Mouse (Mus musculus): ENCODE measurements around the gene Sars. TPM values are rescaled to one million over a fixed set of nuclear protein-coding genes. Genes with fewer than 3 reads are reported as not detected.

Gene Sars
- total and polyA plus RNA-seq, 3 experiments, result 24.1 to 83.4 (median 69.4) TPM

GRCm38 (mm10) chr3:108398281-108398680 lies 46.7 kb downstream of the Sars start:
- H3K4me3 ChIP-seq, result no peak overlapping the region
- TF ChIP-seq CTCF (IDR thresholded peaks at IDR 0.05) (no peak), EP300 (IDR thresholded peaks at IDR 0.05; ENCODE audit: insufficient read depth, low read depth, low read length) (no peak), POLR2A (IDR thresholded peaks at IDR 0.05; ENCODE audit: insufficient read depth, low read depth, low read length) (no peak)
- H3K27ac ChIP-seq, result no peak overlapping the region
- no peak for DNase-seq
- intact Hi-C loops (cut with DNase I), result no loop called here
- H3K79me2 ChIP-seq (replicated peaks; ENCODE audit: control insufficient read depth, insufficient read depth, low read length), result no peaks in the 10 kb centered on the region
- no peak overlapping the region for H3K9ac ChIP-seq (ENCODE audit: low read depth, low read length)
- H3K4me1 ChIP-seq (ENCODE audit: control insufficient read depth, insufficient read depth, low read length), result no peaks in the 10 kb centered on the region
- no peaks in the 10 kb centered on the region for H3K27me3 ChIP-seq (ENCODE audit: control insufficient read depth, insufficient read depth, low read length)
- no peaks in the 10 kb centered on the region for H3K36me3 ChIP-seq (ENCODE audit: control insufficient read depth, insufficient read depth, low read length)
- 90% methylated on average over 9 of the region's 9 CpGs for WGBS

GRCm38 (mm10) chr3:108392793-108393192 lies 52.2 kb downstream of the Sars start:
- TF ChIP-seq POLR2A (IDR thresholded peaks at IDR 0.05; ENCODE audit: insufficient read depth, low read depth, low read length), result no peak
- TF ChIP-seq CTCF (IDR thresholded peaks at IDR 0.05), result no peak
- TF ChIP-seq EP300 (IDR thresholded peaks at IDR 0.05; ENCODE audit: insufficient read depth, low read depth, low read length), result no peak
- H3K36me3 ChIP-seq (ENCODE audit: control insufficient read depth, insufficient read depth, low read length), result no peaks in the 10 kb centered on the region
- no peak for DNase-seq
- H3K27me3 ChIP-seq (ENCODE audit: control insufficient read depth, insufficient read depth, low read length), result no peaks in the 10 kb centered on the region
- intact Hi-C loops (cut with DNase I), result no loop called here
- no peak overlapping the region for H3K27ac ChIP-seq
- no peak overlapping the region for H3K4me3 ChIP-seq
- WGBS, result 61% methylated on average over 15 of the region's 15 CpGs
- no peaks in the 10 kb centered on the region for H3K79me2 ChIP-seq (replicated peaks; ENCODE audit: control insufficient read depth, insufficient read depth, low read length)
- no peak overlapping the region for H3K9ac ChIP-seq (ENCODE audit: low read depth, low read length)
- H3K4me1 ChIP-seq (ENCODE audit: control insufficient read depth, insufficient read depth, low read length), result peaks cover 2% of the 10 kb centered on the region; the same call in 1 of the 2 replicates

GRCm38 (mm10) chr3:108392299-108392698 lies 52.7 kb downstream of the Sars start:
- Histone ChIP-seq H3K36me3 (ENCODE audit: control insufficient read depth, insufficient read depth, low read length) (no peaks in the 10 kb centered on the region), H3K27me3 (ENCODE audit: control insufficient read depth, insufficient read depth, low read length) (no peaks in the 10 kb centered on the region), H3K79me2 (replicated peaks; ENCODE audit: control insufficient read depth, insufficient read depth, low read length) (no peaks in the 10 kb centered on the region), H3K4me3 (no peak overlapping the region), H3K9ac (ENCODE audit: low read depth, low read length) (no peak overlapping the region), H3K27ac (no peak overlapping the region), H3K4me1 (ENCODE audit: control insufficient read depth, insufficient read depth, low read length) (peaks cover 2% of the 10 kb centered on the region; the same call in 1 of the 2 replicates)
- TF ChIP-seq POLR2A (IDR thresholded peaks at IDR 0.05; ENCODE audit: insufficient read depth, low read depth, low read length) (no peak), EP300 (IDR thresholded peaks at IDR 0.05; ENCODE audit: insufficient read depth, low read depth, low read length) (no peak), CTCF (IDR thresholded peaks at IDR 0.05) (no peak)
- intact Hi-C loops (cut with DNase I), result no loop called here
- 41% methylated on average over 10 of the region's 10 CpGs for WGBS
- no peak for DNase-seq

GRCm38 (mm10) chr3:108389111-108389545 lies 55.9 kb downstream of the Sars start:
- Histone ChIP-seq H3K27me3 (ENCODE audit: control insufficient read depth, insufficient read depth, low read length) (no peaks in the 10 kb centered on the region), H3K27ac (no peak overlapping the region), H3K79me2 (replicated peaks; ENCODE audit: control insufficient read depth, insufficient read depth, low read length) (no peaks in the 10 kb centered on the region), H3K36me3 (ENCODE audit: control insufficient read depth, insufficient read depth, low read length) (no peaks in the 10 kb centered on the region), H3K4me1 (ENCODE audit: control insufficient read depth, insufficient read depth, low read length) (peaks cover 2% of the 10 kb centered on the region), H3K9ac (ENCODE audit: low read depth, low read length) (no peak overlapping the region), H3K4me3 (no peak overlapping the region)
- 0% methylated on average over 5 of the region's 5 CpGs for WGBS
- TF ChIP-seq EP300 (IDR thresholded peaks at IDR 0.05; ENCODE audit: insufficient read depth, low read depth, low read length) (peak; percentile 98), CTCF (IDR thresholded peaks at IDR 0.05) (peak; percentile 95), POLR2A (IDR thresholded peaks at IDR 0.05; ENCODE audit: insufficient read depth, low read depth, low read length) (no peak)
- DNase-seq, result peak; percentile 92 to 95
- intact Hi-C loops (cut with DNase I), result loop anchor here (1.0 kb wide), 2 partner anchors 107 to 225 kb away; no protein-coding TSS in a partner anchor

GRCm38 (mm10) chr3:108386186-108386585 lies 58.8 kb downstream of the Sars start:
- intact Hi-C loops (cut with DNase I), result no loop called here
- no peak overlapping the region for H3K27ac ChIP-seq
- no peaks in the 10 kb centered on the region for H3K36me3 ChIP-seq (ENCODE audit: control insufficient read depth, insufficient read depth, low read length)
- WGBS, result 91% methylated on average over 10 of the region's 10 CpGs
- peaks cover 7% of the 10 kb centered on the region for H3K4me1 ChIP-seq (ENCODE audit: control insufficient read depth, insufficient read depth, low read length)
- H3K4me3 ChIP-seq, result no peak overlapping the region
- no peaks in the 10 kb centered on the region for H3K27me3 ChIP-seq (ENCODE audit: control insufficient read depth, insufficient read depth, low read length)
- DNase-seq, result no peak
- no peak for TF ChIP-seq POLR2A (IDR thresholded peaks at IDR 0.05; ENCODE audit: insufficient read depth, low read depth, low read length)
- TF ChIP-seq EP300 (IDR thresholded peaks at IDR 0.05; ENCODE audit: insufficient read depth, low read depth, low read length), result no peak
- TF ChIP-seq CTCF (IDR thresholded peaks at IDR 0.05), result no peak
- H3K9ac ChIP-seq (ENCODE audit: low read depth, low read length), result no peak overlapping the region
- H3K79me2 ChIP-seq (replicated peaks; ENCODE audit: control insufficient read depth, insufficient read depth, low read length), result no peaks in the 10 kb centered on the region

- Histone ChIP-seq H3K27ac (no peak overlapping the region), H3K4me1 (ENCODE audit: control insufficient read depth, insufficient read depth, low read length) (peaks cover 7% of the 10 kb centered on the region), H3K9ac (ENCODE audit: low read depth, low read length) (no peak overlapping the region), H3K36me3 (ENCODE audit: control insufficient read depth, insufficient read depth, low read length) (no peaks in the 10 kb centered on the region), H3K79me2 (replicated peaks; ENCODE audit: control insufficient read depth, insufficient read depth, low read length) (no peaks in the 10 kb centered on the region), H3K27me3 (ENCODE audit: control insufficient read depth, insufficient read depth, low read length) (no peaks in the 10 kb centered on the region), H3K4me3 (no peak overlapping the region)
- WGBS, result 61% methylated on average over 2 of the region's 2 CpGs
- intact Hi-C loops (cut with DNase I), result no loop called here
- no peak for DNase-seq
- TF ChIP-seq EP300 (IDR thresholded peaks at IDR 0.05; ENCODE audit: insufficient read depth, low read depth, low read length) (no peak), CTCF (IDR thresholded peaks at IDR 0.05) (no peak), POLR2A (IDR thresholded peaks at IDR 0.05; ENCODE audit: insufficient read depth, low read depth, low read length) (no peak)
These were observed 60.6 kb downstream of the Sars start for GRCm38 (mm10) chr3:108384425-108384824.
